Mouse (Mus musculus): ENCODE measurements around the gene Rpl36al.

Rpl36al gene

GRCm38 (mm10) chr12:69156436-69156835 is 27.4 kb downstream of the Rpl36al start:
- H3K36me3 ChIP-seq (ENCODE audit: control insufficient read depth, insufficient read depth, low read length, poor library complexity, severe bottlenecking) = peaks cover 2% of the 10 kb centered on the region; the same call in 1 of the 2 replicates

GRCm38 (mm10) chr12:69155923-69156322 is 28.0 kb downstream of the Rpl36al start:
- DNase-seq (ENCODE audit: low read depth, low spot score) = no peak
- H3K27me3 ChIP-seq (ENCODE audit: control insufficient read depth, insufficient read depth, low read length, poor library complexity, severe bottlenecking) = no peaks in the 10 kb centered on the region
- peaks cover 2% of the 10 kb centered on the region; the same call in 1 of the 2 replicates for H3K36me3 ChIP-seq (ENCODE audit: control insufficient read depth, insufficient read depth, low read length, poor library complexity, severe bottlenecking)

More at GRCm38 (mm10) chr12:69156436-69156835, 27.4 kb downstream of the Rpl36al start:
- H3K27me3 ChIP-seq (ENCODE audit: control insufficient read depth, insufficient read depth, low read length, poor library complexity, severe bottlenecking) = no peaks in the 10 kb centered on the region
- DNase-seq (ENCODE audit: low read depth, low spot score) = no peak

GRCm38 (mm10) chr12:69150049-69150448 is 33.8 kb downstream of the Rpl36al start:
- Histone ChIP-seq H3K36me3 (ENCODE audit: control insufficient read depth, insufficient read depth, low read length, poor library complexity, severe bottlenecking) (no peaks in the 10 kb centered on the region), H3K27me3 (ENCODE audit: control insufficient read depth, insufficient read depth, low read length, poor library complexity, severe bottlenecking) (no peaks in the 10 kb centered on the region)
- no peak for DNase-seq (ENCODE audit: low read depth, low spot score)

GRCm38 (mm10) chr12:69147166-69147735 is 36.6 kb downstream of the Rpl36al start:
- DNase-seq (ENCODE audit: low read depth, low spot score) = no peak
- H3K36me3 ChIP-seq (ENCODE audit: control insufficient read depth, insufficient read depth, low read length, poor library complexity, severe bottlenecking) = no peaks in the 10 kb centered on the region
- no peaks in the 10 kb centered on the region for H3K27me3 ChIP-seq (ENCODE audit: control insufficient read depth, insufficient read depth, low read length, poor library complexity, severe bottlenecking)

- no peak for DNase-seq (ENCODE audit: low read depth, low spot score)
Observed at GRCm38 (mm10) chr12:69143460-69143859, 40.4 kb downstream of the Rpl36al start.

GRCm38 (mm10) chr12:69139841-69140240 is 44.0 kb downstream of the Rpl36al start:
- no peak for DNase-seq (ENCODE audit: low read depth, low spot score)
- no peaks in the 10 kb centered on the region for H3K36me3 ChIP-seq (ENCODE audit: control insufficient read depth, insufficient read depth, low read length, poor library complexity, severe bottlenecking)
- no peaks in the 10 kb centered on the region for H3K27me3 ChIP-seq (ENCODE audit: control insufficient read depth, insufficient read depth, low read length, poor library complexity, severe bottlenecking)

More at GRCm38 (mm10) chr12:69143460-69143859, 40.4 kb downstream of the Rpl36al start:
- no peaks in the 10 kb centered on the region for H3K27me3 ChIP-seq (ENCODE audit: control insufficient read depth, insufficient read depth, low read length, poor library complexity, severe bottlenecking)
- H3K36me3 ChIP-seq (ENCODE audit: control insufficient read depth, insufficient read depth, low read length, poor library complexity, severe bottlenecking) = no peaks in the 10 kb centered on the region

GRCm38 (mm10) chr12:69139201-69139600 is 44.7 kb downstream of the Rpl36al start:
- Histone ChIP-seq H3K36me3 (ENCODE audit: control insufficient read depth, insufficient read depth, low read length, poor library complexity, severe bottlenecking) (no peaks in the 10 kb centered on the region), H3K27me3 (ENCODE audit: control insufficient read depth, insufficient read depth, low read length, poor library complexity, severe bottlenecking) (no peaks in the 10 kb centered on the region)
- DNase-seq (ENCODE audit: low read depth, low spot score) = no peak

Data from splenic B cell, adult 2 months (primary cell).